Mouse (Mus musculus) embryonic facial prominence, embryonic 15.5 days (tissue): ENCODE results near the gene Igf1r. TPM values are rescaled to one million over a fixed set of nuclear protein-coding genes. Genes with fewer than 3 reads are reported as not detected.

Source experiments
- ATAC-seq: fragments of 200-750 bp; cut with Nextera tagmentation; 2 replicates; pipeline ENCODE4 v1.8.0; 2017; ENCODE audit warnings: low read depth, moderate TSS enrichment; ENCODE audit not compliant: insufficient number of reproducible peaks, low FRiP score, low TSS enrichment
- H3K27ac ChIP-seq: fragments of 300-500 bp; sonication (generic); replicated peaks from 2 replicates; pipeline ENCODE4 v1.5.1; 2015; ENCODE audit warnings: mild to moderate bottlenecking, inconsistent platforms
- H3K27me3 ChIP-seq: fragments of 300-500 bp; sonication (generic); 2 replicates; pipeline ENCODE4 v1.6.1; 2015; ENCODE audit warnings: inconsistent platforms
- H3K36me3 ChIP-seq: fragments of 300-500 bp; sonication (generic); 2 replicates; pipeline ENCODE4 v1.6.1; 2015; ENCODE audit warnings: mild to moderate bottlenecking, inconsistent platforms
- H3K4me1 ChIP-seq: fragments of 300-500 bp; sonication (generic); 2 replicates; pipeline ENCODE4 v1.6.1; 2015; ENCODE audit warnings: inconsistent platforms
- H3K4me2 ChIP-seq: fragments of 300-500 bp; sonication (generic); replicated peaks from 2 replicates; pipeline ENCODE4 v1.6.1; 2015; ENCODE audit warnings: mild to moderate bottlenecking, inconsistent platforms
- H3K4me3 ChIP-seq: fragments of 300-500 bp; sonication (generic); replicated peaks from 2 replicates; pipeline ENCODE4 v1.5.1; 2015; ENCODE audit warnings: mild to moderate bottlenecking, inconsistent platforms
- H3K9ac ChIP-seq: fragments of 300-500 bp; sonication (generic); 2 replicates; pipeline ENCODE4 v1.6.1; 2015; ENCODE audit warnings: inconsistent platforms
- H3K9me3 ChIP-seq: fragments of 300-500 bp; sonication (generic); replicated peaks from 2 replicates; pipeline ENCODE4 v1.6.1; 2016; ENCODE audit warnings: inconsistent platforms
- WGBS: fragments of 180-500 bp; shearing (Covaris S2); methylation state at CpG from one replicate; pipeline ENCODE4 v1.1.7; 2015; 5-methylcytosine and 5-hydroxymethylcytosine counted together
- polyA plus RNA-seq: library from polyadenylated mRNA; unstranded; fragments of >200 nt; fragmentation: Nextera tagmentation; extraction: Ambion mirVana; gene quantifications from 2 replicates; pipeline ENCODE4 v1.2.1, GENCODE M21; 2015

The Igf1r gene
- polyA plus RNA-seq, 1 experiment from 2014 or later = 26.2 TPM

- 66% methylated on average over 5 of the region's 5 CpGs for WGBS
- H3K4me3 ChIP-seq = no peak overlapping the region
- H3K27me3 ChIP-seq = no peaks in the 10 kb centered on the region
- no peak overlapping the region for H3K9ac ChIP-seq
- H3K27ac ChIP-seq = no peak overlapping the region
- no peak for ATAC-seq
- H3K9me3 ChIP-seq = no peaks in the 10 kb centered on the region
- H3K36me3 ChIP-seq = no peaks in the 10 kb centered on the region
- peaks cover 46% of the 10 kb centered on the region for H3K4me1 ChIP-seq
- H3K4me2 ChIP-seq = no peak overlapping the region
Measured at GRCm38 (mm10) chr7:67985511-67985910, 32.9 kb downstream of the Igf1r start.

GRCm38 (mm10) chr7:67986277-67986676 lies 33.6 kb downstream of the Igf1r start:
- WGBS = 69% methylated on average over 10 of the region's 10 CpGs
- Histone ChIP-seq H3K4me2 (no peak overlapping the region), H3K4me3 (no peak overlapping the region), H3K27ac (no peak overlapping the region), H3K9ac (no peak overlapping the region), H3K27me3 (no peaks in the 10 kb centered on the region), H3K4me1 (peaks cover 46% of the 10 kb centered on the region), H3K36me3 (no peaks in the 10 kb centered on the region), H3K9me3 (no peaks in the 10 kb centered on the region)
- ATAC-seq = no peak

- H3K27me3 ChIP-seq = no peaks in the 10 kb centered on the region
- 80% methylated on average over 11 of the region's 11 CpGs for WGBS
- no peaks in the 10 kb centered on the region for H3K9me3 ChIP-seq
- peaks cover 43% of the 10 kb centered on the region for H3K4me1 ChIP-seq
- no peak overlapping the region for H3K9ac ChIP-seq
- ATAC-seq = no peak
- no peak overlapping the region for H3K4me3 ChIP-seq
- H3K27ac ChIP-seq = no peak overlapping the region
- no peaks in the 10 kb centered on the region for H3K36me3 ChIP-seq
- no peak overlapping the region for H3K4me2 ChIP-seq
Measured at GRCm38 (mm10) chr7:67986816-67987215, 34.2 kb downstream of the Igf1r start.

- no peak overlapping the region for H3K4me2 ChIP-seq
- no peak overlapping the region for H3K4me3 ChIP-seq
- no peak for ATAC-seq
- no peaks in the 10 kb centered on the region for H3K9me3 ChIP-seq
- no peak overlapping the region for H3K9ac ChIP-seq
- 56% methylated on average over 2 of the region's 2 CpGs for WGBS
- no peaks in the 10 kb centered on the region for H3K36me3 ChIP-seq
- no peak overlapping the region for H3K27ac ChIP-seq
- H3K27me3 ChIP-seq = no peaks in the 10 kb centered on the region
- peaks cover 26% of the 10 kb centered on the region for H3K4me1 ChIP-seq
Measured at GRCm38 (mm10) chr7:67989376-67989775, 36.7 kb downstream of the Igf1r start.

- 91% methylated on average over 4 of the region's 4 CpGs for WGBS
- no peak for ATAC-seq
- peaks cover 30% of the 10 kb centered on the region for H3K4me1 ChIP-seq
- no peaks in the 10 kb centered on the region for H3K9me3 ChIP-seq
- H3K4me2 ChIP-seq = no peak overlapping the region
- no peaks in the 10 kb centered on the region for H3K36me3 ChIP-seq
- no peaks in the 10 kb centered on the region for H3K27me3 ChIP-seq
- H3K27ac ChIP-seq = no peak overlapping the region
- H3K4me3 ChIP-seq = no peak overlapping the region
- H3K9ac ChIP-seq = no peak overlapping the region
Measured at GRCm38 (mm10) chr7:67993614-67994013, 41.0 kb downstream of the Igf1r start.

- Histone ChIP-seq H3K4me1 (peaks cover 35% of the 10 kb centered on the region), H3K9me3 (no peaks in the 10 kb centered on the region), H3K27ac (no peak overlapping the region), H3K9ac (no peak overlapping the region), H3K4me2 (no peak overlapping the region), H3K27me3 (no peaks in the 10 kb centered on the region), H3K4me3 (no peak overlapping the region), H3K36me3 (no peaks in the 10 kb centered on the region)
- WGBS = 74% methylated on average over 7 of the region's 7 CpGs
- ATAC-seq = no peak
Measured at GRCm38 (mm10) chr7:67994346-67994858, 41.8 kb downstream of the Igf1r start.

- no peaks in the 10 kb centered on the region for H3K9me3 ChIP-seq
- H3K4me2 ChIP-seq = no peak overlapping the region
- H3K27me3 ChIP-seq = no peaks in the 10 kb centered on the region
- no peak for ATAC-seq
- no peak overlapping the region for H3K9ac ChIP-seq
- no peaks in the 10 kb centered on the region for H3K36me3 ChIP-seq
- no peak overlapping the region for H3K4me3 ChIP-seq
- 53% methylated on average over 8 of the region's 8 CpGs for WGBS
- H3K27ac ChIP-seq = no peak overlapping the region
- H3K4me1 ChIP-seq = peaks cover 38% of the 10 kb centered on the region
Measured at GRCm38 (mm10) chr7:67995276-67995675, 42.6 kb downstream of the Igf1r start.

GRCm38 (mm10) chr7:67996202-67996960 lies 43.8 kb downstream of the Igf1r start:
- no peak overlapping the region for H3K4me2 ChIP-seq

GRCm38 (mm10) chr7:68001269-68001668 lies 48.6 kb downstream of the Igf1r start:
- WGBS = 82% methylated on average over 5 of the region's 5 CpGs
- Histone ChIP-seq H3K4me2 (no peak overlapping the region), H3K4me3 (no peak overlapping the region), H3K27ac (no peak overlapping the region), H3K36me3 (peaks cover 18% of the 10 kb centered on the region), H3K9me3 (no peaks in the 10 kb centered on the region), H3K9ac (no peak overlapping the region), H3K4me1 (peaks cover 20% of the 10 kb centered on the region), H3K27me3 (no peaks in the 10 kb centered on the region)
- ATAC-seq = no peak

More at GRCm38 (mm10) chr7:67996202-67996960, 43.8 kb downstream of the Igf1r start:
- no peak for ATAC-seq
- H3K4me1 ChIP-seq = peaks cover 38% of the 10 kb centered on the region
- 38% methylated on average over 12 of the region's 12 CpGs for WGBS
- no peaks in the 10 kb centered on the region for H3K27me3 ChIP-seq
- no peak overlapping the region for H3K9ac ChIP-seq
- H3K36me3 ChIP-seq = no peaks in the 10 kb centered on the region
- no peaks in the 10 kb centered on the region for H3K9me3 ChIP-seq
- no peak overlapping the region for H3K4me3 ChIP-seq
- no peak overlapping the region for H3K27ac ChIP-seq

- H3K36me3 ChIP-seq = peaks cover 35% of the 10 kb centered on the region
- ATAC-seq = no peak
- H3K27ac ChIP-seq = no peak overlapping the region
- H3K27me3 ChIP-seq = no peaks in the 10 kb centered on the region
- no peak overlapping the region for H3K9ac ChIP-seq
- no peaks in the 10 kb centered on the region for H3K9me3 ChIP-seq
- H3K4me3 ChIP-seq = no peak overlapping the region
- WGBS = 92% methylated on average over 7 of the region's 7 CpGs
- no peak overlapping the region for H3K4me2 ChIP-seq
- peaks cover 11% of the 10 kb centered on the region; the same call in 1 of the 2 replicates for H3K4me1 ChIP-seq
Measured at GRCm38 (mm10) chr7:68006074-68006473, 53.4 kb downstream of the Igf1r start.

- 82% methylated on average over 6 of the region's 6 CpGs for WGBS
Measured at GRCm38 (mm10) chr7:68006496-68006895, 53.9 kb downstream of the Igf1r start.

GRCm38 (mm10) chr7:68009635-68010034 lies 57.0 kb downstream of the Igf1r start:
- Histone ChIP-seq H3K27me3 (no peaks in the 10 kb centered on the region), H3K4me1 (peaks cover 25% of the 10 kb centered on the region), H3K27ac (no peak overlapping the region), H3K4me3 (no peak overlapping the region), H3K4me2 (no peak overlapping the region), H3K9ac (no peak overlapping the region), H3K36me3 (peaks cover 27% of the 10 kb centered on the region), H3K9me3 (no peaks in the 10 kb centered on the region)
- no peak for ATAC-seq
- WGBS = 69% methylated on average over 8 of the region's 8 CpGs

More at GRCm38 (mm10) chr7:68006496-68006895, 53.9 kb downstream of the Igf1r start:
- H3K9ac ChIP-seq = no peak overlapping the region
- peaks cover 11% of the 10 kb centered on the region; the same call in 1 of the 2 replicates for H3K4me1 ChIP-seq
- no peak overlapping the region for H3K27ac ChIP-seq
- no peaks in the 10 kb centered on the region for H3K9me3 ChIP-seq
- H3K27me3 ChIP-seq = no peaks in the 10 kb centered on the region
- peaks cover 35% of the 10 kb centered on the region for H3K36me3 ChIP-seq
- no peak for ATAC-seq
- no peak overlapping the region for H3K4me2 ChIP-seq
- no peak overlapping the region for H3K4me3 ChIP-seq
